Mouse (Mus musculus): Measurements from ENCODE around the gene Dnajc8. TPM values are rescaled to one million over a fixed set of nuclear protein-coding genes. Genes with fewer than 3 reads are reported as not detected.
A peak's percentile ranks its signal among the peaks of the same experiment; 100 is the strongest.

Dnajc8 gene
- polyA plus RNA-seq, 1 experiment from 2014 or later = 174 TPM

- peaks cover 8% of the 10 kb centered on the region; the same call in 1 of the 2 replicates for H3K4me1 ChIP-seq (replicated peaks; ENCODE audit: control insufficient read depth, insufficient read depth, low read length)
- ATAC-seq (replicated peaks; ENCODE audit: low FRiP score, low TSS enrichment, low read depth) = no peak
- H3K36me3 ChIP-seq (ENCODE audit: control insufficient read depth, insufficient read depth, low read length) = no peaks in the 10 kb centered on the region
- 93% methylated on average over 5 of the region's 5 CpGs for WGBS
- H3K4me2 ChIP-seq (ENCODE audit: low read length) = no peak overlapping the region
- H3K4me3 ChIP-seq (ENCODE audit: low read depth, low read length) = no peak overlapping the region
- no peaks in the 10 kb centered on the region for H3K27me3 ChIP-seq (replicated peaks; ENCODE audit: control insufficient read depth, insufficient read depth, low read length)
- no peaks in the 10 kb centered on the region for H3K9me3 ChIP-seq (ENCODE audit: control insufficient read depth, low read length)
- H3K27ac ChIP-seq (ENCODE audit: low read depth) = no peak overlapping the region
- H3K9ac ChIP-seq (ENCODE audit: low read length) = no peak overlapping the region
- DNase-seq (ENCODE audit: low spot score) = no peak
Observed at GRCm38 (mm10) chr4:132569115-132569514, 33.8 kb downstream of the Dnajc8 start.

GRCm38 (mm10) chr4:132571190-132571589 is 35.8 kb downstream of the Dnajc8 start:
- Histone ChIP-seq H3K9me3 (ENCODE audit: control insufficient read depth, low read length) (no peaks in the 10 kb centered on the region), H3K4me2 (ENCODE audit: low read length) (no peak overlapping the region), H3K27ac (ENCODE audit: low read depth) (peak overlapping the region; percentile 55), H3K4me3 (ENCODE audit: low read depth, low read length) (no peak overlapping the region), H3K4me1 (replicated peaks; ENCODE audit: control insufficient read depth, insufficient read depth, low read length) (peaks cover 8% of the 10 kb centered on the region; the same call in 1 of the 2 replicates), H3K27me3 (replicated peaks; ENCODE audit: control insufficient read depth, insufficient read depth, low read length) (no peaks in the 10 kb centered on the region), H3K36me3 (ENCODE audit: control insufficient read depth, insufficient read depth, low read length) (no peaks in the 10 kb centered on the region), H3K9ac (ENCODE audit: low read length) (no peak overlapping the region)
- 53% methylated on average over 9 of the region's 9 CpGs for WGBS
- ATAC-seq (replicated peaks; ENCODE audit: low FRiP score, low TSS enrichment, low read depth) = no peak
- DNase-seq (ENCODE audit: low spot score) = no peak

- H3K4me3 ChIP-seq (ENCODE audit: low read depth, low read length) = no peak overlapping the region
- peaks cover 8% of the 10 kb centered on the region; the same call in 1 of the 2 replicates for H3K4me1 ChIP-seq (replicated peaks; ENCODE audit: control insufficient read depth, insufficient read depth, low read length)
- no peaks in the 10 kb centered on the region for H3K36me3 ChIP-seq (ENCODE audit: control insufficient read depth, insufficient read depth, low read length)
- H3K9ac ChIP-seq (ENCODE audit: low read length) = no peak overlapping the region
- no peaks in the 10 kb centered on the region for H3K9me3 ChIP-seq (ENCODE audit: control insufficient read depth, low read length)
- WGBS = 44% methylated on average over 11 of the region's 11 CpGs
- H3K27ac ChIP-seq (ENCODE audit: low read depth) = no peak overlapping the region
- DNase-seq (ENCODE audit: low spot score) = no peak
- H3K27me3 ChIP-seq (replicated peaks; ENCODE audit: control insufficient read depth, insufficient read depth, low read length) = no peaks in the 10 kb centered on the region
- H3K4me2 ChIP-seq (ENCODE audit: low read length) = no peak overlapping the region
- ATAC-seq (replicated peaks; ENCODE audit: low FRiP score, low TSS enrichment, low read depth) = no peak
Observed at GRCm38 (mm10) chr4:132573327-132573726, 38.0 kb downstream of the Dnajc8 start.

- DNase-seq (ENCODE audit: low spot score) (no peak), ATAC-seq (replicated peaks; ENCODE audit: low FRiP score, low TSS enrichment, low read depth) (no peak)
- Histone ChIP-seq H3K9me3 (ENCODE audit: control insufficient read depth, low read length) (no peaks in the 10 kb centered on the region), H3K9ac (ENCODE audit: low read length) (no peak overlapping the region), H3K4me3 (ENCODE audit: low read depth, low read length) (no peak overlapping the region), H3K27ac (ENCODE audit: low read depth) (no peak overlapping the region), H3K36me3 (ENCODE audit: control insufficient read depth, insufficient read depth, low read length) (no peaks in the 10 kb centered on the region), H3K27me3 (replicated peaks; ENCODE audit: control insufficient read depth, insufficient read depth, low read length) (no peaks in the 10 kb centered on the region), H3K4me1 (replicated peaks; ENCODE audit: control insufficient read depth, insufficient read depth, low read length) (peaks cover 8% of the 10 kb centered on the region; the same call in 1 of the 2 replicates), H3K4me2 (ENCODE audit: low read length) (no peak overlapping the region)
- 89% methylated on average over 1 of the region's 1 CpGs for WGBS
Observed at GRCm38 (mm10) chr4:132574809-132575347, 39.5 kb downstream of the Dnajc8 start.

- ATAC-seq (replicated peaks; ENCODE audit: low FRiP score, low TSS enrichment, low read depth) = no peak
- 68% methylated on average over 3 of the region's 3 CpGs for WGBS
Observed at GRCm38 (mm10) chr4:132583781-132584180, 48.4 kb downstream of the Dnajc8 start.

GRCm38 (mm10) chr4:132584975-132585374 is 49.6 kb downstream of the Dnajc8 start:
- no peaks in the 10 kb centered on the region for H3K27me3 ChIP-seq (replicated peaks; ENCODE audit: control insufficient read depth, insufficient read depth, low read length)
- no peaks in the 10 kb centered on the region for H3K4me1 ChIP-seq (replicated peaks; ENCODE audit: control insufficient read depth, insufficient read depth, low read length)
- no peak for DNase-seq (ENCODE audit: low spot score)
- no peak overlapping the region for H3K9ac ChIP-seq (ENCODE audit: low read length)
- H3K27ac ChIP-seq (ENCODE audit: low read depth) = no peak overlapping the region
- H3K9me3 ChIP-seq (ENCODE audit: control insufficient read depth, low read length) = no peaks in the 10 kb centered on the region
- no peaks in the 10 kb centered on the region for H3K36me3 ChIP-seq (ENCODE audit: control insufficient read depth, insufficient read depth, low read length)
- H3K4me2 ChIP-seq (ENCODE audit: low read length) = no peak overlapping the region
- ATAC-seq (replicated peaks; ENCODE audit: low FRiP score, low TSS enrichment, low read depth) = no peak
- 76% methylated on average over 2 of the region's 2 CpGs for WGBS
- no peak overlapping the region for H3K4me3 ChIP-seq (ENCODE audit: low read depth, low read length)

More at GRCm38 (mm10) chr4:132583781-132584180, 48.4 kb downstream of the Dnajc8 start:
- no peaks in the 10 kb centered on the region for H3K27me3 ChIP-seq (replicated peaks; ENCODE audit: control insufficient read depth, insufficient read depth, low read length)
- no peak overlapping the region for H3K4me2 ChIP-seq (ENCODE audit: low read length)
- no peaks in the 10 kb centered on the region for H3K4me1 ChIP-seq (replicated peaks; ENCODE audit: control insufficient read depth, insufficient read depth, low read length)
- H3K9ac ChIP-seq (ENCODE audit: low read length) = no peak overlapping the region
- H3K27ac ChIP-seq (ENCODE audit: low read depth) = no peak overlapping the region
- H3K4me3 ChIP-seq (ENCODE audit: low read depth, low read length) = no peak overlapping the region
- H3K9me3 ChIP-seq (ENCODE audit: control insufficient read depth, low read length) = no peaks in the 10 kb centered on the region
- DNase-seq (ENCODE audit: low spot score) = no peak
- no peaks in the 10 kb centered on the region for H3K36me3 ChIP-seq (ENCODE audit: control insufficient read depth, insufficient read depth, low read length)

GRCm38 (mm10) chr4:132586282-132586681 is 50.9 kb downstream of the Dnajc8 start:
- Histone ChIP-seq H3K36me3 (ENCODE audit: control insufficient read depth, insufficient read depth, low read length) (no peaks in the 10 kb centered on the region), H3K9ac (ENCODE audit: low read length) (no peak overlapping the region), H3K4me2 (ENCODE audit: low read length) (no peak overlapping the region), H3K27ac (ENCODE audit: low read depth) (no peak overlapping the region), H3K4me1 (replicated peaks; ENCODE audit: control insufficient read depth, insufficient read depth, low read length) (no peaks in the 10 kb centered on the region), H3K27me3 (replicated peaks; ENCODE audit: control insufficient read depth, insufficient read depth, low read length) (no peaks in the 10 kb centered on the region), H3K4me3 (ENCODE audit: low read depth, low read length) (no peak overlapping the region), H3K9me3 (ENCODE audit: control insufficient read depth, low read length) (no peaks in the 10 kb centered on the region)
- DNase-seq (ENCODE audit: low spot score) = no peak
- no peak for ATAC-seq (replicated peaks; ENCODE audit: low FRiP score, low TSS enrichment, low read depth)
- WGBS = 94% methylated on average over 4 of the region's 4 CpGs

GRCm38 (mm10) chr4:132588512-132588911 is 53.2 kb downstream of the Dnajc8 start:
- Histone ChIP-seq H3K4me3 (ENCODE audit: low read depth, low read length) (no peak overlapping the region), H3K36me3 (ENCODE audit: control insufficient read depth, insufficient read depth, low read length) (no peaks in the 10 kb centered on the region), H3K4me2 (ENCODE audit: low read length) (no peak overlapping the region), H3K9ac (ENCODE audit: low read length) (no peak overlapping the region), H3K27me3 (replicated peaks; ENCODE audit: control insufficient read depth, insufficient read depth, low read length) (no peaks in the 10 kb centered on the region), H3K27ac (ENCODE audit: low read depth) (no peak overlapping the region), H3K4me1 (replicated peaks; ENCODE audit: control insufficient read depth, insufficient read depth, low read length) (no peaks in the 10 kb centered on the region), H3K9me3 (ENCODE audit: control insufficient read depth, low read length) (no peaks in the 10 kb centered on the region)
- ATAC-seq (replicated peaks; ENCODE audit: low FRiP score, low TSS enrichment, low read depth) (no peak), DNase-seq (ENCODE audit: low spot score) (no peak)
- 63% methylated on average over 3 of the region's 3 CpGs for WGBS

- Histone ChIP-seq H3K4me3 (ENCODE audit: low read depth, low read length) (no peak overlapping the region), H3K9ac (ENCODE audit: low read length) (no peak overlapping the region), H3K27ac (ENCODE audit: low read depth) (no peak overlapping the region), H3K4me2 (ENCODE audit: low read length) (no peak overlapping the region), H3K4me1 (replicated peaks; ENCODE audit: control insufficient read depth, insufficient read depth, low read length) (no peaks in the 10 kb centered on the region), H3K27me3 (replicated peaks; ENCODE audit: control insufficient read depth, insufficient read depth, low read length) (no peaks in the 10 kb centered on the region), H3K36me3 (ENCODE audit: control insufficient read depth, insufficient read depth, low read length) (no peaks in the 10 kb centered on the region), H3K9me3 (ENCODE audit: control insufficient read depth, low read length) (no peaks in the 10 kb centered on the region)
- no peak for ATAC-seq (replicated peaks; ENCODE audit: low FRiP score, low TSS enrichment, low read depth)
- 83% methylated on average over 10 of the region's 10 CpGs for WGBS
- DNase-seq (ENCODE audit: low spot score) = no peak
Observed at GRCm38 (mm10) chr4:132590642-132591041, 55.3 kb downstream of the Dnajc8 start.

Data from intestine, embryonic 14.5 days (tissue).